Mouse (Mus musculus) heart, postnatal 0 days (tissue): ENCODE results near the gene Rwdd1. TPM values are rescaled to one million over a fixed set of nuclear protein-coding genes. Genes with fewer than 3 reads are reported as not detected.
A peak's percentile ranks its signal among the peaks of the same experiment; 100 is the strongest.

Experiments used
- ATAC-seq: fragments of 200-750 bp; cut with Nextera tagmentation; 2 replicates; pipeline ENCODE4 v1.8.0; 2017; ENCODE audit warnings: low read depth, moderate number of reproducible peaks, moderate library complexity; ENCODE audit not compliant: insufficient read depth
- DNase-seq: peaks from one replicate; pipeline ENCODE4 v3.0.0-alpha.2; 2016; ENCODE audit warnings: low spot score
- H3K27ac ChIP-seq: fragments of 300-500 bp; sonication (generic); 2 replicates; pipeline ENCODE4 v1.5.1; 2014; ENCODE audit warnings: low read depth, mild to moderate bottlenecking
- H3K27me3 ChIP-seq: fragments of 300-500 bp; sonication (generic); 2 replicates; pipeline ENCODE4 v1.6.1; 2014; ENCODE audit warnings: low read length, mixed read lengths; ENCODE audit not compliant: control insufficient read depth, insufficient read depth
- H3K36me3 ChIP-seq: fragments of 300-500 bp; sonication (generic); replicated peaks from 2 replicates; pipeline ENCODE4 v1.6.1; 2014; ENCODE audit warnings: low read length, mixed read lengths; ENCODE audit not compliant: control insufficient read depth, insufficient read depth
- H3K4me1 ChIP-seq: fragments of 300-500 bp; sonication (generic); 2 replicates; pipeline ENCODE4 v1.6.1; 2014; ENCODE audit warnings: antibody characterized with exemption; ENCODE audit not compliant: control insufficient read depth, insufficient read depth
- H3K4me2 ChIP-seq: fragments of 300-500 bp; sonication (generic); 2 replicates; pipeline ENCODE4 v1.6.1; 2014; ENCODE audit warnings: low read depth, mild to moderate bottlenecking, low read length, moderate library complexity
- H3K4me3 ChIP-seq: fragments of 300-500 bp; sonication (generic); 2 replicates; pipeline ENCODE4 v1.5.1; 2014; ENCODE audit warnings: low read depth, low read length
- H3K9ac ChIP-seq: fragments of 300-500 bp; sonication (generic); replicated peaks from 2 replicates; pipeline ENCODE4 v1.6.1; 2014; ENCODE audit warnings: low read depth, low read length, mixed read lengths
- H3K9me3 ChIP-seq: fragments of 300-500 bp; sonication (generic); replicated peaks from 2 replicates; pipeline ENCODE4 v1.6.1; 2016; ENCODE audit warnings: low read length; ENCODE audit not compliant: control insufficient read depth
- CTCF ChIP-seq: IDR thresholded peaks from 2 replicates; pipeline ENCODE4 v1.5.1; 2016; ENCODE audit warnings: antibody characterized with exemption, control low read depth, low read depth
- EP300 ChIP-seq: IDR thresholded peaks from 2 replicates; pipeline ENCODE4 v1.6.1; 2016; ENCODE audit warnings: antibody characterized with exemption, low read depth
- WGBS: fragments of 180-500 bp; shearing (Covaris S2); extraction: QIAGEN DNeasy Blood & Tissue Kit; methylation state at CpG from one replicate; pipeline ENCODE4 v1.1.7; 2014; 5-methylcytosine and 5-hydroxymethylcytosine counted together
- polyA plus RNA-seq: library from polyadenylated mRNA; unstranded; fragments of >200 nt; fragmentation: Nextera tagmentation; extraction: Ambion mirVana; gene quantifications from 2 replicates; pipeline ENCODE4 v1.2.1, GENCODE M21; 2015
- total RNA-seq: library from RNA; depleted of rRNA; stranded (reverse); fragments of >200 nt; gene quantifications from 2 replicates; pipeline ENCODE4 v1.2.3, GENCODE M21; 2014; ENCODE audit warnings: low replicate concordance; rRNA removed

The Rwdd1 gene
- total RNA-seq (87.7 and 152 TPM in 2 replicates), polyA plus RNA-seq (132 and 142 TPM in 2 replicates)

GRCm38 (mm10) chr10:34019302-34020075, at the start of gene Rwdd1:
Gene Rwdd1, minus strand, starts transcription at chr10:34019624.
- ATAC-seq, result peak; percentile 99
- TF ChIP-seq EP300 (peak; percentile 61; the same call in 1 of the 2 replicates), CTCF (peak; percentile 29; the same call in 1 of the 2 replicates)
- under 1% methylated on average over 79 of the region's 82 CpGs for WGBS

GRCm38 (mm10) chr10:34066591-34066990, 47.2 kb upstream of the Rwdd1 start:
- TF ChIP-seq CTCF (no peak), EP300 (no peak)
- no peaks in the 10 kb centered on the region for H3K27me3 ChIP-seq
- no peak overlapping the region for H3K27ac ChIP-seq
- H3K9ac ChIP-seq, result no peak overlapping the region
- H3K9me3 ChIP-seq, result no peaks in the 10 kb centered on the region
- no peaks in the 10 kb centered on the region for H3K4me1 ChIP-seq
- no peak overlapping the region for H3K4me2 ChIP-seq
- H3K4me3 ChIP-seq, result no peak overlapping the region
- no peak for DNase-seq
- no peaks in the 10 kb centered on the region for H3K36me3 ChIP-seq
- no peak for ATAC-seq
- 42% methylated on average over 3 of the region's 3 CpGs for WGBS

More at GRCm38 (mm10) chr10:34019302-34020075, at the start of gene Rwdd1:
- peak within 1 kb of the TSS; percentile 93 for H3K4me3 ChIP-seq
- H3K9me3 ChIP-seq, result no peaks in the 10 kb centered on the region
- H3K27ac ChIP-seq, result peak within 1 kb of the TSS; percentile 96
- peak within 1 kb of the TSS; percentile 77 for H3K9ac ChIP-seq
- H3K27me3 ChIP-seq, result no peaks in the 10 kb centered on the region
- peak within 1 kb of the TSS; percentile 82 for H3K4me2 ChIP-seq
- DNase-seq, result peak; percentile 97
- peaks cover 11% of the 10 kb centered on the region for H3K4me1 ChIP-seq
- H3K36me3 ChIP-seq, result peaks cover 2% of the 10 kb centered on the region; the same call in 1 of the 2 replicates

- DNase-seq, result no peak
- Histone ChIP-seq H3K4me2 (no peak overlapping the region), H3K36me3 (no peaks in the 10 kb centered on the region), H3K9ac (no peak overlapping the region), H3K4me3 (no peak overlapping the region), H3K27me3 (no peaks in the 10 kb centered on the region), H3K27ac (no peak overlapping the region), H3K9me3 (no peaks in the 10 kb centered on the region), H3K4me1 (no peaks in the 10 kb centered on the region)
- TF ChIP-seq CTCF (no peak), EP300 (no peak)
- ATAC-seq, result no peak
- 53% methylated on average over 2 of the region's 2 CpGs for WGBS
Measured at GRCm38 (mm10) chr10:34053987-34054386, 34.6 kb upstream of the Rwdd1 start.

GRCm38 (mm10) chr10:34044210-34044609, 24.8 kb upstream of the Rwdd1 start, which contains the start of gene Calhm4:
Gene Calhm4, minus strand, starts transcription at chr10:34044310.
- TF ChIP-seq EP300, result no peak
- TF ChIP-seq CTCF, result no peak
- no peaks in the 10 kb centered on the region for H3K36me3 ChIP-seq
- no peak for DNase-seq
- H3K9ac ChIP-seq, result no peak within 1 kb of the TSS
- H3K27me3 ChIP-seq, result no peaks in the 10 kb centered on the region
- WGBS, result 80% methylated on average over 5 of the region's 5 CpGs
- H3K27ac ChIP-seq, result no peak within 1 kb of the TSS
- no peak for ATAC-seq
- H3K4me1 ChIP-seq, result no peaks in the 10 kb centered on the region
- H3K4me2 ChIP-seq, result no peak within 1 kb of the TSS
- no peaks in the 10 kb centered on the region for H3K9me3 ChIP-seq
- H3K4me3 ChIP-seq, result no peak within 1 kb of the TSS

- ATAC-seq (no peak), DNase-seq (no peak)
- Histone ChIP-seq H3K4me3 (no peak within 1 kb of the TSS), H3K27ac (no peak within 1 kb of the TSS), H3K27me3 (no peaks in the 10 kb centered on the region), H3K9me3 (no peaks in the 10 kb centered on the region), H3K4me1 (no peaks in the 10 kb centered on the region), H3K4me2 (no peak within 1 kb of the TSS), H3K9ac (no peak within 1 kb of the TSS), H3K36me3 (no peaks in the 10 kb centered on the region)
- 89% methylated on average over 3 of the region's 3 CpGs for WGBS
- TF ChIP-seq EP300 (no peak), CTCF (no peak)
Measured at GRCm38 (mm10) chr10:34037401-34037800, 18.0 kb upstream of the Rwdd1 start, which contains the start of gene Trappc3l. Gene Trappc3l, plus strand, starts transcription at chr10:34037597.
